Comparison of ENCODE assay signal across 24 mouse cellular contexts in the genomic region with DNA sequence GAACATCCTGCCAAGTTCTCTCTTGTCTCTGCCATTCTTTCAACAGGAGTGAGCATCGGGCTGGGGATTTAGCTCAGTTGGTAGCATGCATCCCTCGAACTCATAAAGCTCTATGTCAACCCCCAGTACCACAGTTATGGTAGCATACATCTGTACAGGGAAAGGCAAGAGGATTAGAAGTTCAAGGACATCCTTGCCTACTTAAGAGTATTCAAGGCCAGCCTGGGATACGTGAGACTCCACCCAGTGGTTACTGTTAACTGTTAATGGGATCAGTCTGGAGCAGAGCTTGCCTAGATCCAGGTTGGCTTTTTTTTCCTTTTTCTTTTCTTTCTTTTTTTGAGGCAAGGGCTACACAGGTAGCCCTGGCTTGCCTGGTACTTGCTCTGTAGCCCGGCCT. TPM values are rescaled to one million over a fixed set of nuclear protein-coding genes. Genes with fewer than 3 reads are reported as not detected.
"Had no signal": no experiment of that assay in that cellular context is flagged by ENCODE, and none has a peak within 500 bp of the region (broad histone marks: within the 10 kb centered on the region; RNA-seq: fewer than 3 reads in every experiment).

No protein-coding gene starts in this region.

- H3K9me3 ChIP-seq: heart, embryonic 10.5 days; heart, embryonic 12.5 days; hindbrain, embryonic 10.5 days; hindbrain, embryonic 12.5 days; intestine, embryonic 15.5 days; limb, embryonic 10.5 days; limb, embryonic 12.5 days had no signal

- H3K4me2 ChIP-seq: heart, embryonic 12.5 days; hindbrain, embryonic 12.5 days; hindbrain, embryonic 14.5 days; intestine, embryonic 15.5 days; limb, embryonic 12.5 days; liver, embryonic 11.5 days had no signal

- H3K9ac ChIP-seq: heart, embryonic 12.5 days; hindbrain, embryonic 12.5 days; hindbrain, embryonic 14.5 days; intestine, embryonic 15.5 days; limb, embryonic 12.5 days had no signal

- H3K27ac ChIP-seq: gastrocnemius, adult 2 months; heart, embryonic 10.5 days; hindbrain, embryonic 10.5 days; hindbrain, embryonic 12.5 days; hindbrain, embryonic 14.5 days; intestine, embryonic 15.5 days; layer of hippocampus, adult 2 months; left cerebral cortex, adult 2 months; limb, embryonic 10.5 days; limb, embryonic 12.5 days had no signal

- H3K36me3 ChIP-seq: heart, embryonic 10.5 days; heart, embryonic 12.5 days; hindbrain, embryonic 10.5 days; hindbrain, embryonic 12.5 days; intestine, embryonic 15.5 days; limb, embryonic 10.5 days; limb, embryonic 12.5 days had no signal

- H3K4me3 ChIP-seq: gastrocnemius, adult 2 months; heart, embryonic 10.5 days; heart, embryonic 12.5 days; hindbrain, embryonic 10.5 days; hindbrain, embryonic 12.5 days; intestine, embryonic 15.5 days; layer of hippocampus, adult 2 months; left cerebral cortex, adult 2 months; limb, embryonic 10.5 days; limb, embryonic 12.5 days had no signal

- ATAC-seq: hindbrain, embryonic 16.5 days; inflammation-experienced regulatory T-cells, adult 6 months; intestine, embryonic 15.5 days; intestine, postnatal 0 days had no signal

- DNase-seq: gastrocnemius, adult 2 months; gastrocnemius, postnatal 10 days; gastrocnemius, postnatal 25 days; heart, adult 18-20 months; heart, postnatal 10 days; heart, postnatal 4 days; kidney, adult 18-20 months; kidney, adult 8-10 months; liver had no signal

RNA-seq across cellular contexts. Expression of a gene that starts 42.3 kb away (rescaled TPM):
- total RNA-seq: granulocyte monocyte progenitor cell, adult 5-6 weeks had no signal

RNA-seq across cellular contexts. Expression of a gene that starts 43.1 kb away (rescaled TPM):
- total RNA-seq: granulocyte monocyte progenitor cell, adult 5-6 weeks had no signal
- polyA plus RNA-seq: heart, embryonic 12.5 days; inflammation-experienced regulatory T-cells, adult 6 months had no signal
